22 mouse cellular contexts compared by ENCODE assay signal in the genomic region with DNA sequence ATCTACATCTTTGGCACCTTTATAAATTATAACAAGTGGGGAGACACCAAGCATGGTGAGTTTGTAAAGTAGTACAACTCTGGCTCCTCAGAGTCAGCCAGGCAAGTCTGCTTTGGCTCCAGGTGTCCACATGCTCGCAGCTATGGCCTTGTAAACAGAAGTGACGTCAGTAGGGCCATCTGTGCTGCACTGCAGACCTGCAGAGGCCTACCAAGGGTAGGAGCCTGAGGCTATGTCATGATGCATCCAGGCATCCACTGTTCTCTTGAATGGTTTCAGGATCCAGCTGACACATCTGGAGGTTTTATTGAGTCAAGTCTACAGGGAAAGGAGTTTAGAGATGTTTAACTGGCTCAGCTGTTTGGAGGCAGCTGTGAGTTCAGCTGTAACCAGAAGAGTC.
DNase-seq lines count a peak whose midpoint lies in the region; ATAC-seq lines count a peak whose summit lies in the region.
"Had no signal": no experiment of that assay in that cellular context is flagged by ENCODE, and none has a peak within 500 bp of the region (broad histone marks: within the 10 kb centered on the region; RNA-seq: fewer than 3 reads in every experiment).

No protein-coding gene starts in this region.

- H3K36me3 ChIP-seq in limb, embryonic 13.5 days: no peaks in the 10 kb centered on the region
- no peaks in the 10 kb centered on the region for H3K36me3 ChIP-seq in forebrain, embryonic 16.5 days (ENCODE audit: control insufficient read depth, insufficient read depth)
- H3K36me3 ChIP-seq: forebrain, embryonic 12.5 days; heart, embryonic 13.5 days; midbrain, embryonic 12.5 days; neural tube, embryonic 13.5 days had no signal

- intact Hi-C loops in left cerebral cortex, postnatal 14 days (cut with DNase I): no loop called here

- H3K4me1 ChIP-seq in limb, embryonic 13.5 days: peaks cover 12% of the 10 kb centered on the region
- H3K4me1 ChIP-seq in forebrain, embryonic 16.5 days (replicated peaks; ENCODE audit: control insufficient read depth, insufficient read depth, low read length): no peaks in the 10 kb centered on the region
- H3K4me1 ChIP-seq: forebrain, embryonic 12.5 days; heart, embryonic 13.5 days; midbrain, embryonic 12.5 days; neural tube, embryonic 13.5 days had no signal

- H3K27me3 ChIP-seq in limb, embryonic 13.5 days: no peaks in the 10 kb centered on the region
- H3K27me3 ChIP-seq in forebrain, embryonic 16.5 days (replicated peaks; ENCODE audit: control insufficient read depth, insufficient read depth, low read length): no peaks in the 10 kb centered on the region
- H3K27me3 ChIP-seq: CH12.LX; forebrain, embryonic 12.5 days; heart, embryonic 13.5 days; midbrain, embryonic 12.5 days; neural tube, embryonic 13.5 days had no signal

- H3K9me3 ChIP-seq in limb, embryonic 13.5 days: no peaks in the 10 kb centered on the region
- no peaks in the 10 kb centered on the region for H3K9me3 ChIP-seq in forebrain, embryonic 16.5 days (ENCODE audit: control insufficient read depth, low read length)
- H3K9me3 ChIP-seq: forebrain, embryonic 12.5 days; heart, embryonic 13.5 days; midbrain, embryonic 12.5 days; neural tube, embryonic 13.5 days had no signal

- H3K4me3 ChIP-seq in limb, embryonic 13.5 days: no peak overlapping the region
- H3K4me3 ChIP-seq in forebrain, embryonic 16.5 days (replicated peaks; ENCODE audit: low read length): no peak overlapping the region
- H3K4me3 ChIP-seq: forebrain, embryonic 12.5 days; heart, embryonic 13.5 days; midbrain, embryonic 12.5 days; neural tube, embryonic 13.5 days had no signal

- peak; percentile 93 for ATAC-seq in limb, embryonic 13.5 days (ENCODE audit: low FRiP score, low read depth)
- ATAC-seq in forebrain, embryonic 16.5 days: no peak
- ATAC-seq: hindbrain, embryonic 16.5 days; lung, postnatal 0 days had no signal

- DNase-seq in adrenal gland, adult 8-10 months: peak; percentile 15
- DNase-seq in adrenal gland, postnatal 4 days (ENCODE audit: low spot score in 2 of 2): no peak
- peak; percentile 8 for DNase-seq in retina, adult 2 months (ENCODE audit: low read depth, low spot score)
- no peak for DNase-seq in retina, embryonic 14.5 days (ENCODE audit: low spot score)
- DNase-seq in left cerebral cortex, postnatal 14 days (ENCODE audit: low spot score in 2 of 2): no peak
- DNase-seq in layer of hippocampus, postnatal 36 days: no peak
- DNase-seq: cerebellum, adult 9-10 months; gastrocnemius, postnatal 10 days; heart, adult 18-20 months; kidney, adult 11 months; left cerebral cortex, postnatal 4 days; right cerebral cortex, postnatal 4 days; thymus, adult 2 months had no signal

- H3K4me2 ChIP-seq in limb, embryonic 13.5 days (replicated peaks): no peak overlapping the region
- no peak overlapping the region for H3K4me2 ChIP-seq in forebrain, embryonic 16.5 days (ENCODE audit: low read length)
- H3K4me2 ChIP-seq: forebrain, embryonic 12.5 days; heart, embryonic 13.5 days; midbrain, embryonic 12.5 days; neural tube, embryonic 13.5 days had no signal

- no peak overlapping the region for H3K27ac ChIP-seq in limb, embryonic 13.5 days
- H3K27ac ChIP-seq in forebrain, embryonic 16.5 days (ENCODE audit: low read length): no peak overlapping the region
- H3K27ac ChIP-seq: forebrain, embryonic 12.5 days; heart, embryonic 13.5 days; midbrain, embryonic 12.5 days; neural tube, embryonic 13.5 days had no signal

- no peak overlapping the region for H3K9ac ChIP-seq in limb, embryonic 13.5 days
- no peak overlapping the region for H3K9ac ChIP-seq in forebrain, embryonic 16.5 days (replicated peaks; ENCODE audit: low read depth, low read length)
- H3K9ac ChIP-seq: forebrain, embryonic 12.5 days; heart, embryonic 13.5 days; midbrain, embryonic 12.5 days; neural tube, embryonic 13.5 days had no signal

- whole genome bisulfite sequencing in limb, embryonic 13.5 days: 11% methylated on average over 2 of the region's 2 CpGs
- 79% methylated on average over 2 of the region's 2 CpGs for WGBS in forebrain, embryonic 16.5 days

Comparison
In these comparisons a context has a peak if more than half of its experiments do, and no peak if none do; other contexts are left out.
1. DNase-seq: peak in adrenal gland, adult 8-10 months (single experiment) and retina, adult 2 months (single experiment); none in adrenal gland, postnatal 4 days (0 of 2), retina, embryonic 14.5 days (single experiment), left cerebral cortex, postnatal 14 days (0 of 2) and layer of hippocampus, postnatal 36 days (0 of 2).